Mouse (Mus musculus): Measurements from ENCODE around the gene Shmt2.

The Shmt2 gene

GRCm38 (mm10) chr10:127476541-127476940 is 45.7 kb downstream of the Shmt2 start:
- no peak for DNase-seq (ENCODE audit: low spot score in 2 of 2)

DNA sequence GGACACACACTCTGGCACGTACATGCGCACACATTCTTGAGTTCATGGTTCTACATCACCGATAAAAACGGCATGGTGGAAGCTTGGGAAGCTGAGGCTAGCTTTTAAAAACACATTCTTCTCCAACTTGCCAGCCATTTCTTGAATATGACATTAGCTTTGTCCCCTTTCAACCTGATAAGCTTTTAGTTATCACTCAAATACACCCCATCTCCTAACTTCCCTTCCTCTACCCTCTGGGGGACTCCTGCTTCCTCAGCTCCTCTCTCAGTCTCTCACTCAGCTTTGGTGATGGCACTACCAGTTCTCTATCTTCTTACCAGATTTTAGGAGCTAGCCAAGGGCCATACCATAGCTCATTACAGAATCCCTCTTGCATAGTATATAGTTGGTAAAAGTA is 47.1 kb downstream of the Shmt2 start:
- DNase-seq (ENCODE audit: low spot score in 2 of 2): no peak

DNA sequence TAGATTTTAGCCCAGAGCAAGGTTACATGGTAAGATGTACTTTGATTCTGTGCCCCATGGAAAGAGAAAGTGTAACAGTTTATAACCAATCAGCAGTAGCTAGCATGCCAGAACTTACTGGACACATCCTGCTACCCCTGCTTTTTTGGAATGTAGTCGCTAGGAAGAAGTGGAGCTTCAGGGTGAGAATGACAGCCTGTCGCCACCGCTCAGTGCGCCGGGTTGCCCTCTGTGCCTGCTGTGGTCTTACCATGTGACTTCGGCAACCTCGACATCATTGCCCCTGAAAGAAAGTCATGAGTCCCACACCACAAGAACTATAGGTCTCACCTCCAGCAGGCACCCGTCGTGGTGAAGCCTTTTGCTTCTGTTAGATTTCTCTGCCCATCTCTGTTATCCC is 49.5 kb downstream of the Shmt2 start:
- no peak for DNase-seq (ENCODE audit: low spot score in 2 of 2)

- no peak for DNase-seq (ENCODE audit: low spot score in 2 of 2)
Measured at GRCm38 (mm10) chr10:127471281-127471988, 50.8 kb downstream of the Shmt2 start.

Measured in right cerebral cortex, postnatal 10 days (tissue).